Mouse (Mus musculus): ENCODE results near the gene Pygm. TPM values are rescaled to one million over a fixed set of nuclear protein-coding genes. Genes with fewer than 3 reads are reported as not detected.

The Pygm gene
- total RNA-seq (2023), result 1 to 10 TPM; 6.0 to 8.8 TPM

DNA sequence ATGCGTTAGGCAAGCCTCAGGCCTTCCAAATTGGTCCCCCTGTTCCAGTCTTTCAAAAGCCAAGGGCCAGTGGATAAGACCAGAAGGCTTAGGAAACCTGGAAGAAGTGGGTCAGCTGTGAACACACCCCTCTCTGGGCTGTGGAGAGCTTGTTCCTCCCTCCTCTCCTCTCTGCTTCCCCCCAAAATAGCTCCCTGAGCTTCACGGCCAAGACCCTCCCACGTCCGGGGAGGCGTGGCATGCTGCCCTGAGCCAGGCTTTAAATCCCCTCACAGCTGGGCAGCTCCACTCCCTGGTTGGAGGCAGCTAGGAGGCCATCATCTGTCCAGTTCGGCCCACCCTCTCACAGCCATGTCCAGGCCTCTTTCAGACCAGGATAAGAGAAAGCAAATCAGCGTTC is at the start of gene Pygm:
Pygm (plus strand) TSS at position 272 of the 400 bp plus-strand sequence.

DNA sequence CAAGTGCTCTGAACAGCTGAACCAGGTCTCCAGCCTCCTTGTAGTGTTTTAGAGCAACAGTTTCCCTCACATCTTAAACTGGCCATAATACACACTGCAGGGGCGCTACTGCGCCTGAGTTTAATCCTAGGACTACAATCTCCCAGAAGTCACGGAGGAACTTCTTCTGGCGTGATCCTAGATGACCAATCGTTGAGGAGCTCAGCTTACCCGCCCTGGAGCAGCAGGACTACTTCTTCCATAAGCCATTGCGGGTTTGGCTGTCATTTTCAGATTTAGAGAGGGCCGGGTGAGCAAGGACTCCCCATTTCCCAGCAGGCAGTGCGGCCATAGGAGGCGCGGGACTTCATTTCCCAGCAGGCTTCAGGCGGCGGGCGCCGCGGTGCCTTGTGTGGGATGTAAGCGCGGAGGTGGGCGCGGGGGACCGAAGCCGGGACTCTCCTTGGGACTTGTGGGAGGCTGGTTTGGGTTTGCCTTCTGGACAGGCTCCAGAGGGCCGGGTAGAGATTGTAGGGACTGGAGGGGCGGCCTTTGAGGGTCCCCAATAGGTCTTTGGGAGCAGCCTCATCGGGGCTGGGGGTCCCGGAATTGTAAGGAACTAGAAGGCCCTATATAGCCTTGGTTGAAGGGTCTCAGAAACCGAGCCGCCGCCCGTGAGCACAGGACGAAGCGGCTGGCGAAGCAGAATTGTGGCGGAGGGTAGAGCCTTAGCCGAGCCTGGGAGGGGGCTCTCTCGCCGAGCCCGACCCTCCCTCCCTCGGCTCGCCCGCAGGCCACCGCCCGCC is 49.3 kb upstream of the Pygm start, which contains the start of gene Men1:
Men1 (plus strand) TSS at position 307 of the 785 bp plus-strand sequence.

GRCm38 (mm10) chr19:6340524-6341452 is 43.4 kb upstream of the Pygm start, which contains the start of gene Map4k2:
Gene Map4k2, plus strand, starts transcription at chr19:6341135.

GRCm38 (mm10) chr19:6363411-6364240 is 20.6 kb upstream of the Pygm start, which contains the start of gene Sf1:
Gene Sf1, plus strand, starts transcription at chr19:6363690.

GRCm38 (mm10) chr19:6399285-6400095 is 15.3 kb downstream of the Pygm start, which contains the start of gene Rasgrp2:
Gene Rasgrp2, plus strand, starts transcription at chr19:6399340.

DNA sequence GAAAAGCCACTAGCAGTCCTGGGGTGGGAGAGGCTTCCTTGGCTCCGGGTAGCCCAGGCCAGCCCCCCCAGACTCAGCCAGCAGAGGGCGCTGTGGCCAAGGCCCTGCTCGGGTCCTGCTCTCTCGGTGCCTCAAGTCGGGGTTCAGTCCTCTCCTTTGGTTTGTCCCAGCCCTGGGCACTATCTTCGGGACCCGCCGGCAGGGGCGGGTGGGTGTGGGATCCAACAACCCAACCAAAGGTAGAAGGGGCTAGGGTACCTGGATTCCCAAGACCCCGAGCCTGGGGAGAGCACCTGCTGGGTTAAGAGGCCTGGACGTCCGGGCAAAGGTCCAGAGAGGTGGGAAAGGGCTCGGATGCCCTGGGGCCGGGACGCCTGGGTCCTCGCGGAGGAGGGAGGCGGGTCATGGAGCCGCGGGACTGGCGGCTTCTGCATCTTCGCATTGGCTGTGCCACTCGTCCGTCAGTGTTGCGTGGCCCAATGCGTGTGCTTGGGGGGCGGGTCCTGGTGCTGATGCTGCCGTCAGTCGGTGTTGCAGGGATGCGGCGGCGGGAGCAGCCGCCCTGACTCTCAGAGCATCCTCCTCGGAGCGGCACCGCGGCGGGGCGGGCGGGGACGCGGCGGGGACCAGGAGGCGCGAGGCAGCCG is 34.2 kb downstream of the Pygm start, which contains the start of gene Nrxn2:
Nrxn2 (plus strand) TSS at position 499 of the 647 bp plus-strand sequence.

Other genes starting within 250 kb of the Pygm start
- gene Batf2, start 243.4 kb upstream of the Pygm start, total RNA-seq (2023), result 1 to 10 TPM; 4.1 to 9.4 TPM
- gene Arl2, start 242.9 kb upstream of the Pygm start, total RNA-seq (2023), result 10 to 100 TPM; 16.4 to 17.6 TPM
- under 1 TPM in 1 of 2 experiments, not detected in 1; 0.67 TPM for gene Majin, start 200.0 kb upstream of the Pygm start, total RNA-seq (2023)
- gene Gpha2, start 158.0 kb upstream of the Pygm start, total RNA-seq (2023), result not detected
- 10 to 100 TPM; 17.2 to 18.4 TPM for gene Ppp2r5b, start 148.5 kb upstream of the Pygm start, total RNA-seq (2023)
- 100 to 1,000 TPM; 176 to 243 TPM for gene Atg2a, start 142.7 kb upstream of the Pygm start, total RNA-seq (2023)
- 100 to 1,000 TPM; 239 to 255 TPM for gene Ehd1, start 107.7 kb upstream of the Pygm start, total RNA-seq (2023)
- gene Cdc42bpg, start 77.9 kb upstream of the Pygm start, total RNA-seq (2023), result 1 to 10 TPM; 7.1 to 8.1 TPM
- gene Men1, start 49.4 kb upstream of the Pygm start, total RNA-seq (2023), result 10 to 100 TPM; 22.7 to 23.6 TPM
- gene Map4k2, start 43.3 kb upstream of the Pygm start, total RNA-seq (2023), result 100 to 1,000 TPM; 160 to 177 TPM
- gene Sf1, start 20.7 kb upstream of the Pygm start, total RNA-seq (2023), result 100 to 1,000 TPM; 604 to 606 TPM
- gene Rasgrp2, start 14.9 kb downstream of the Pygm start, total RNA-seq (2023), result 100 to 1,000 TPM; 575 to 667 TPM
- gene Nrxn2, start 34.3 kb downstream of the Pygm start, total RNA-seq (2023), result 1 to 10 TPM; 3.5 to 5.6 TPM
- not detected for gene Slc22a12, start 158.6 kb downstream of the Pygm start, total RNA-seq (2023)

All from monocyte, adult 59 days (primary cell).